Mouse (Mus musculus) T-helper 2 cell (primary cell): ENCODE results near the gene Nsmf.

Source experiments
- in situ Hi-C: fragments of 300-600 bp; cut with MboI, MseI; formaldehyde crosslinking; loops from one replicate; pipeline ENCODE4 v1.15.1; 2025; ENCODE audit warnings: high pct_unique_total_duplicates

Nsmf gene

GRCm38 (mm10) chr2:25054221-25055067 lies at the start of gene Nsmf:
Gene Nsmf (plus strand): TSS chr2:25054355.
- in situ Hi-C loops: no loop called here

GRCm38 (mm10) chr2:25006767-25007166 lies 47.4 kb upstream of the Nsmf start:
- in situ Hi-C loops: no loop called here

DNA sequence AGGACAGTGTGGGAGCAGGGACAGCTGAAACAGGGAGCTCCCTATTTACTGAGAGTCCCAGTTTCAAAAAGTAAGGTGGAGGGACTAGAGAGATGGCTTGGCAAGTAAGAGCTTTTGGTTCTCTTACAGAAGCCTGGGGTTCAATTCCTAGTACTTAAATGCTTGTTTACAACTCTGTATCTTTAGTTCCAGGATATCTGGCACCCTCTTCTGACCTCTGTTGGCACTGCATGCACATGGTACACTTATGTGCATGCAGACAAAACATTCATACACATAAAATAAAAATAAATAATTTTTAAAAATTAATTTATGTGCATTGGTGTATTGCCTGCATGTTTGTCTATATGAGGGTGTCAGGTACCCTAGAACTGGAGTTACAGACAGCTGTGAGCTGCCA lies 45.9 kb upstream of the Nsmf start:
- in situ Hi-C loops: no loop called here

- in situ Hi-C loops: no loop called here
Measured at GRCm38 (mm10) chr2:25022678-25023077, 31.5 kb upstream of the Nsmf start.

GRCm38 (mm10) chr2:25025109-25025508 lies 29.0 kb upstream of the Nsmf start:
- in situ Hi-C loops: no loop called here

DNA sequence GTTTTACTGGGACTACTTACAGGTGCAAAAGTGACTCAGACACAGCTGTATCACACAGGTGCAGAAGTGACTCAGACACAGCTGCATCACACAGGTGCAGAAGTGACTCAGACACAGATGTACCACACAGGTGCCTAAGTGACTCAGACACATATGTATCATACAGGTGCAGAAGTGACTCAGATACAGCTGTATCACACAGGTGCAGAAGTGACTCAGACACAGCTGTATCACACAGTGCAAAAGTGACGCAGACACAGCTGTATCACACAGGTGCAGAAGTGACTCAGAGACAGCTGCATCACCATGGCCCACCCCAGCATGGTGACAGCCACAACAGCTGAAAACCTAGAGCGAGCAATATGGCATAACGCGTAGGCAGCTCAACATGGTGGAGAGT lies 19.2 kb upstream of the Nsmf start:
- in situ Hi-C loops: no loop called here

DNA sequence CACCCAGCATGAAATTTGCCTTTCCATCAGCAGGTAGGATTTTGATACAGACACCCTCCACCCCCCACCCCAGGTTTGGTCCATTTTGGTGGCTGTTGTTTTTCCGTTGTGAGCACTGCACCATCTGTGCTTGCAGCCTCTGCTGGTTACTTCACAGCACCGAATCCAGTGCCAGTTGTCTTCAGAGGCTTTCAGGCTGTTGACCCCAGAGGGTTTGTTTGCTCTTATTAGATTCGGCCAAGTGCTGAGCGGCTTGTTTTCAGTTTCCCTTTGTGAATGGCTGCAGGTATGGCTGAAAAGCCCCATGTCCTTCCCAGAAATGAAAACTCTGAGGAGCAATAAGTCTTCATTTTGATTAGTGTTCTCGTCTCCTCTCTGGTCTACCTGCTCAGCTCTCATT lies 14.1 kb upstream of the Nsmf start:
- in situ Hi-C loops: no loop called here

DNA sequence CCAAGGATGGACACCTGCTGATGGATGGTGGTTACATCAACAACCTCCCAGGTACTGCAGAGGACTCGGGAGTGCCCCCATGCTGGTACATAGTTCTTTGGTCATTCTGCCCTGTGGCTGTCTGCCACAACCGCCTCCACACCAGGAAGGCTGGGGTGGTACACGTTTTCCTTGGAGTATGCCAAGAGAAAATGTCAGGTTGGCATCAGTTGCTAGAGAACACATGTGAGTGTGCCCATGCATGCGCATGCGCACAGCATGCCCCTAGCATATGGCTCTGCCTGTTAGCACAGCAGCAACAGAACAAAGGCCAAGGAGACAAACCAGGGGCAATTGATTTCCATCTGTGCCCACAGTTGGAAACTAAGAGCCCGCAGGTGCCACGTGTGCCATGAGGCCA lies 3.2 kb upstream of the Nsmf start:
- in situ Hi-C loops: no loop called here

- in situ Hi-C loops: no loop called here
Measured at GRCm38 (mm10) chr2:25051450-25051849, 2.7 kb upstream of the Nsmf start.

DNA sequence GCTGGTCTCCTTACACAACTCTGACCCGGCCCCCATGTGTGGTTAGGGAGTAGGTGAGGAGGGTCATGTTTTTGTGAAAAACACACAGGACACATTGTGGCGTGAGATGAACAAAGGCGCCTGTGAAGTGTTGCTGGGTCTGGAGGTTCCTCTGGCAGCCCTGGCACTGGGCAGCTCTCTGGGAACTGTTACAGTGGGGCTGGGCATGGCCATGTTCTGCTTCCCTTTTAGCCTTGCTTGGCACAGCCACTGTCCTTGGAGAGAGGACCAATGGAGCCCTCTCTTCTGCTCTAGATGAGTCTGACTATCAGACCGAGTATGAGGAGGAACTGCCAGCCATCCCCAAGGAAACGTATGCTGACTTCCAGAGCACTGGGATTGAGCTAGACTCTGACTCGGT lies 1.1 kb upstream of the Nsmf start:
- in situ Hi-C loops: no loop called here

DNA sequence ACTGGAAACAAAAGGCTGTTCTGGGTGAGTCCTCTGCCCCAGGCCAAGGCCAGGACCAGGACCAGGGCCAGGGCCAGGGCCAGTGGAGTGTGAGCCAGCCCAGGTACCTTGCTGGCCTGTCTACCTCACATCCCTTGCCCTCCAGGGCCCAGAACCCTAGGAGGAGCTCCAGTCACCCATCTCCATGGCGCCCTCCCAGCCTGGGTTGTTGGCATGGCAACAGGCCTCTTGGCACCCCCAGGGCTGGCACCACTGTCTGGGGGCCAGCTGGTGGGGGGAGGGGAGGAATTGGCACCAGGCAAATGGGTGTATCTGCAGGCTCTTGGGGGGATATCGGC lies 882 bp downstream of the Nsmf start:
- in situ Hi-C loops: no loop called here

DNA sequence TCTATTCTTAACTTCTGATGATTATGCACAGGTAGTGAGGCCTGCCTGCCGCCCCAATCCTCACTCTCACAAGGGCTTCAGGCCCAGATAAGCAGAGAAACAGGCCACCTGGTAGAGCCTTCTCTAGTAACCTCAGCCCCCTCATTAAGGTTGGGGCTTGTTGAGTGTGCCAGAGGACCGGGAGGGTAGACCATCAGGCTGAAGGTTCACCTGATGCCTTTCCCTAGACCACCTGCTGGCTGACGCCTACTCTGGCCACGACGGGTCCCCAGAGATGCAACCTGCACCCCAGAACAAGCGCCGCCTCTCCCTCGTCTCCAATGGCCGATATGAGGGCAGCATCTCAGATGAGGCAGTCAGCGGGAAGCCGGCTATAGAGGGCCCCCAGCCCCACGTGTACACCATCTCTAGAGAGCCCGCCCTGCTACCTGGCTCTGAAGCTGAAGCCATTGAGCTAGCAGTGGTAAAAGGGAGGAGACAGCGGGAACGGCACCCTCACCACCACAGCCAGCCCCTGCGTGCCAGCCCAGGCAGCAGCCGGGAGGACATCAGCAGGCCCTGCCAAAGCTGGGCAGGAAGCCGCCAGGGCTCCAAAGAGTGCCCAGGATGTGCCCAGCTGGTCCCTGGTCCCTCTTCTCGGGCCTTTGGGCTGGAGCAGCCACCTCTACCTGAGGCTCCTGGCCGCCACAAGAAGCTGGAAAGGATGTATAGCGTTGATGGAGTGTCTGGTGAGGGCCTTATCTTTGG lies 1.4 kb downstream of the Nsmf start:
- in situ Hi-C loops: no loop called here

DNA sequence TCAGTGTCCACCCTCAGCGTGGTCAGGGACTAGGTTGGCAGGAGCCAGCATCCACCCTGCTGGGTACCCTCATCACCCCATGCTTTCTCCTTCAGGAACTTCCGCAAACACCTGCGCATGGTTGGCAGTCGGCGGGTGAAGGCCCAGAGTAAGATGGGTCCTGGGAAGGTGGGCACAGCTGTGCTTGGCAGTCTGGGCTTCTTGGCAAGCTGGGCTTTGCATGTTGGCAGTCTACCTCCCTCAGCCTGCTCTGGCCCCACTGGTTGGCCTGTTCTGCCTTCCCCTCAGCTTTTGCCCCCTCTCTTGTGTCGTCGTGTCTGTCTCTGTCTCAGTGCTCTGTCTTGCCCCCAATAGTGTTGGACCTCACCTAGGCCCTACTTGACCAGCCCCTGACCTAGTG lies 4.8 kb downstream of the Nsmf start:
- in situ Hi-C loops: no loop called here

- in situ Hi-C loops: no loop called here
Measured at GRCm38 (mm10) chr2:25063523-25063922, 9.4 kb downstream of the Nsmf start.

GRCm38 (mm10) chr2:25064285-25064684 lies 10.1 kb downstream of the Nsmf start:
- in situ Hi-C loops: no loop called here

GRCm38 (mm10) chr2:25065537-25065936 lies 11.4 kb downstream of the Nsmf start:
- in situ Hi-C loops: no loop called here

DNA sequence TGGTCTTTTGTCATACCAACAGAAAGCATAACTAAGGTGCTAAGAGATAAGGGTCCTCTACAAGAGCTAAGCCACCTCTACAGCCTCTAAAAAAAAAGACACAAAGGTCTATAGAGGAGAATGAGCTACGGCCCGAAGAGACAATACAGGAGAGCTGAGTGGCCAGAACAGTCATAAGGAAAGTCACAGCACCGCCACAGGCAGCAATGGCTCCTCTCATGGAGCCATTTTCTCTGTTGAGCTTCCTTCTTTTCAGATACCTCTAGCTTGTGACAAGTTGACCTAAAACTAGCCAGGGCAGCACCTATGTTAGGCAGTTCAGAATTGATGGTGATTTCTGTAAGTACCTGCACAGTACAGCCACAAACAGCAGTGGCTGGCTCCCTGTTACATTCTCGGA lies 12.4 kb downstream of the Nsmf start:
- in situ Hi-C loops: no loop called here

DNA sequence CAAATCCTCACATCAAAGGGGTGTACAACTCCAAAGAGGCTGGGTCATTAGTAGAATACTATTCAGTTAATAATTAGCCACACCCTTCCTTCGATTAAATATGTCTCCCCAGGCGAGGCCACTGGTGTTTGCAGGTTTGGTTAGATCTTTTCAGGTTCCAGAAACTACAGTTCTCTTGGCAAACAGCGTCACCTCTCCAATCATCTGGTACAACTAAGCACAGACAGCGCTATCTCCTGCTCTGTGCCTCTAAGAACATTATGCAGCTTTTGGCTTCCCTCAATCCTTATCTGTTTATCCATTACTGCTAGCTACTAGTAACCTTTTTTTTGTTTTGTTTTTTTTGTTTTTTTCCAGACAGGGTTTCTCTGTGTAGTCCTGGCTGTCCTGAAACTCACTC lies 15.4 kb downstream of the Nsmf start:
- in situ Hi-C loops: no loop called here

- in situ Hi-C loops: no loop called here
Measured at GRCm38 (mm10) chr2:25072398-25072797, 18.2 kb downstream of the Nsmf start.

- in situ Hi-C loops: no loop called here
Measured at GRCm38 (mm10) chr2:25075506-25075905, 21.4 kb downstream of the Nsmf start.

DNA sequence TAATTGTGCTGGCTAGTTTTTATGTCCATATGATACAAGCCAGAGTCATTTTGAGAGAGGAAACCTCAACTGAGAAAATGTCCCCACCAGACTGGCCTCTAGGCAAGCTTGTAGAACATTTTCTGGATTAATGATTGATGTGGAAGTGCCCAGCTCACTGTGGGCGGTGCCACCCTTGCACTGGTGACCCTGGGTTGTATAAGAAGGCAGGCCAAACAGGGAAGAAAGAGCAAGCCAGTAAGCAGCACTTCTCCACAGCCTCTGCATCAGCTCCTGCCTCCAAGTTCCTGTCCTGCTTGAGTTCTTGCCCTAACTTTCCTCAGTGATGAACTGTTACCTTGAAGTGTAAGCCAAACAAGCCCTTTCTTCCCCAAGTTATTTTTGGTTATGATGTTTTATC lies 24.8 kb downstream of the Nsmf start:
- in situ Hi-C loops: no loop called here

GRCm38 (mm10) chr2:25080076-25080475 lies 25.9 kb downstream of the Nsmf start, which contains the start of gene Entpd8:
Gene Entpd8 (plus strand): TSS chr2:25080304.
- in situ Hi-C loops: no loop called here

DNA sequence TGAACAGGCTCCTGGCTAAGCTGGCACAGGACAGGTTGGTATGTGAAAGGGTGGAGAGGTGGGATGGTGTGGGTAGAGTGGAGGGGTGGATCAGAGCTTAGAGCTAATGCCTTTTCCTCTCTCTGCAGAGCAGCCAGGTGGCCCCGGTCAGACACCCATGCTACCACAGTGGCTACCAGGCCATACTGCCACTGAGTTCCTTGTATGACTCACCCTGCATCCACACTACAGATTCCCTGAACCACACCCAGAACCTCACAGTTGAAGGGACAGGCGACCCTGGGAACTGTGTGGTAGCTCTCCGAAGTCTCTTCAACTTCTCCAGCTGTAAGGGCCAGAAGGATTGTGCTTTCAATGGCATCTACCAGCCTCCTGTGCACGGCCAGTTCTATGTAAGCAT lies 29.5 kb downstream of the Nsmf start:
- in situ Hi-C loops: no loop called here
